Mouse (Mus musculus): ENCODE data around the gene Atp8b2.

GRCm38 (mm10) chr3:89916622-89917021 is 46.7 kb downstream of the Atp8b2 start:
- TF ChIP-seq CTCF (IDR thresholded peaks at IDR 0.05; ENCODE audit: low read depth) = no peak
- no peak for TF ChIP-seq EP300 (optimal IDR thresholded peaks at IDR 0.05)

All from stomach, postnatal 0 days (tissue).